Mouse (Mus musculus) cerebellum, adult 2 months (tissue): Measurements from ENCODE around the gene Ube4b.

Experiments
- CTCF ChIP-seq: fragments of 200-500 bp; IDR thresholded peaks from 2 replicates; pipeline ENCODE4 v1.5.1; 2011; ENCODE audit warnings: low read depth, mild to moderate bottlenecking, control low read depth, low read length, moderate library complexity, borderline replicate concordance; ENCODE audit not compliant: insufficient read depth
- POLR2A ChIP-seq: fragments of 200-500 bp; IDR thresholded peaks from 2 replicates; pipeline ENCODE4 v1.6.1; 2011; ENCODE audit warnings: low read length, control low read depth, borderline replicate concordance; ENCODE audit not compliant: insufficient read depth

DNA sequence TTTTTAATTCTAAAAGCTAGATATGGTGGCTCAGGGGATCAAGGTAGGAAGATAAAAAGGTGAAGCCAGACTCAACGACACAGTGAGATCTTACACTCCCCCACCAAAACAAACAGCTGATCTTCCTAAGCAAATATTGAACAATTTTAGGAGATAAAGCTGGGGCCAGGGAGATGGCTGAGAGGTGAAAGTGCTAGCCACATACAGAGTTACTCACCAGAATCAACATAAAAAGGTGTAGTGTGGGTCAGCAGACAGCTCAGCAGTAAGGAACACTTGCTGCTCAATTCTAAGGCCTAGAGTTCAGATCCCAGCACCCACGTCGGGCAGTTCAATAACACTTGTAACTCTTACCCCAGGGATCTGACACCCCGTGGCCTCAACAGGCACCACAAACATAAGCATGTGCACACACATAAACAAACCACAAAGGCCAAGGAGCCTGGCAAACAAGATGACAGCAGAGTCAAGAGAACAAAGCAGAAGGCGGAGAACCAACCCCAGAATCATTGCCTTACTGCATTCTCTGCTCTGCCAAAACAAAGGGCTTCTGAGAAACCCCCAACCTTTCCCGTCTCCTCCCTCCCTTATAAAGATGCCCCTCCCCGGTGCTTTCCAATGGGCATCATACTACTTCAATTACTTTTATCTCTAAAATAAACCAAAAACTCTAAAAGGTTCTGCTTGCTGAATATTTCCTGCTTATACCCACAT lies 144.4 kb downstream of the Ube4b start:
- TF ChIP-seq CTCF (no peak), POLR2A (no peak)
